Mouse (Mus musculus) heart, postnatal 0 days (tissue): Measurements from ENCODE around the gene 6030445D17Rik.

ENCODE experiments used
- CTCF ChIP-seq: IDR thresholded peaks from 2 replicates; pipeline ENCODE4 v1.5.1; 2016; ENCODE audit warnings: antibody characterized with exemption, control low read depth, low read depth
- EP300 ChIP-seq: IDR thresholded peaks from 2 replicates; pipeline ENCODE4 v1.6.1; 2016; ENCODE audit warnings: antibody characterized with exemption, low read depth

DNA sequence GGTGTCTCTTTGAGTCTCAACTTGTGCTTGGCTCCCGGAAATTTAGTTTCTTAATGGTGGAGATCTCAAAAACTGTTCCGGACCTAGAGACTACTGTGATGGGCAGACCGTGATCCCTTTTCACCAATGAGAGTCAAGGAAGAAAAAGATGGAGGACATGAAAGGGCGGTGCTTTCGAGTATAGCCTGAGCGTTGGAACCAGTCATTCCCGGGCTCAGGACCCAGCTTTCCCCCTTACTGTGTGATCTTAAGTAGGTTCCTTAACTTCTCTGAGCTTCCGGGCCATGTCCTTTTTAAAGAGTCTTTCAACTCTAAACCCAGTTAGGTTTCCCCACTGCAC is 759 bp downstream of the 6030445D17Rik start:
- TF ChIP-seq CTCF (no peak), EP300 (no peak)
